Mouse (Mus musculus) hindbrain, embryonic 14.5 days (tissue): ENCODE measurements around the gene Gstt1. TPM values are rescaled to one million over a fixed set of nuclear protein-coding genes. Genes with fewer than 3 reads are reported as not detected.

Source experiments
- ATAC-seq: fragments of 200-750 bp; cut with Nextera tagmentation; 2 replicates; pipeline ENCODE4 v1.8.0; 2017; ENCODE audit warnings: moderate number of reproducible peaks, mild to moderate bottlenecking, moderate TSS enrichment, moderate library complexity; ENCODE audit not compliant: low FRiP score
- DNase-seq: peaks from one replicate; pipeline ENCODE4 v3.0.0-alpha.2; 2015; ENCODE audit warnings: low spot score
- H3K27ac ChIP-seq: fragments of 300-500 bp; sonication (generic); 2 replicates; pipeline ENCODE4 v1.5.1; 2014; ENCODE audit warnings: mild to moderate bottlenecking, moderate library complexity
- H3K27me3 ChIP-seq: fragments of 300-500 bp; sonication (generic); 2 replicates; pipeline ENCODE4 v1.6.1; 2014; ENCODE audit warnings: mild to moderate bottlenecking, low read length, mixed read lengths; ENCODE audit not compliant: control insufficient read depth, insufficient read depth
- H3K36me3 ChIP-seq: fragments of 300-500 bp; sonication (generic); replicated peaks from 2 replicates; pipeline ENCODE4 v1.6.1; 2014; ENCODE audit not compliant: control insufficient read depth, insufficient read depth
- H3K4me1 ChIP-seq: fragments of 300-500 bp; sonication (generic); replicated peaks from 2 replicates; pipeline ENCODE4 v1.6.1; 2014; ENCODE audit warnings: antibody characterized with exemption, low read length, mixed read lengths; ENCODE audit not compliant: control insufficient read depth, insufficient read depth
- H3K4me2 ChIP-seq: fragments of 300-500 bp; sonication (generic); replicated peaks from 2 replicates; pipeline ENCODE4 v1.6.1; 2014; ENCODE audit warnings: mild to moderate bottlenecking, moderate library complexity
- H3K4me3 ChIP-seq: fragments of 300-500 bp; sonication (generic); replicated peaks from 2 replicates; pipeline ENCODE4 v1.5.1; 2014; ENCODE audit warnings: mild to moderate bottlenecking, low read length
- H3K9ac ChIP-seq: fragments of 300-500 bp; sonication (generic); 2 replicates; pipeline ENCODE4 v1.6.1; 2014
- H3K9me3 ChIP-seq: fragments of 300-500 bp; sonication (generic); 2 replicates; pipeline ENCODE4 v1.6.1; 2016; ENCODE audit warnings: low read length; ENCODE audit not compliant: control insufficient read depth
- WGBS: fragments of 180-500 bp; shearing (Covaris S2); extraction: QIAGEN DNeasy Blood & Tissue Kit; methylation state at CpG from one replicate; pipeline ENCODE4 v1.1.7; 2014; 5-methylcytosine and 5-hydroxymethylcytosine counted together
- polyA plus RNA-seq: library from polyadenylated mRNA; unstranded; fragments of >200 nt; fragmentation: Nextera tagmentation; extraction: Ambion mirVana; gene quantifications from 2 replicates; pipeline ENCODE4 v1.2.1, GENCODE M21; 2014

The Gstt1 gene
- polyA plus RNA-seq, 1 experiment from 2014 or later, result 12.1 TPM

DNA sequence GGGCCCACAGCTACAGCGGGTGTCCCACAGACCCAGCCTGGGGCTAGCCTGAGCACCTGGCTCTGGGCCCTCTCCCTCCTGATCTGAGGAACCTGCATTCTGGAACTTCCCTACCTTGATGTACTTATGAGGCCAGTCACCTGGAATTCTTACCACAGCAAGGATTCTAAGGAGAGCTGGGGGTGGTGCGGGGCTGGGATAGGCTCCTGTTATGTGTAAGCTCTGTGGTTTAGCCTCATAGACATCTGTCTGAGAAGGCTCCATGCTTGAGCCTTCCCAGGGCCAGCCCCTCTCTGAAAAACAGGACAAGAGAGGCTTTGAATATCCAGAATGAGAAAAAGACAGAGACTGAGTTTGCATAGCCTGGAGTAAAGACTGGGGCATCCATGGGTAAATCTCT, 24.1 kb upstream of the Gstt1 start, which contains the start of gene Gstt4:
Gstt4 (minus strand) TSS at position 101 of the 400 bp plus-strand sequence.
- Histone ChIP-seq H3K4me2 (no peak within 1 kb of the TSS), H3K4me3 (no peak within 1 kb of the TSS), H3K36me3 (no peaks in the 10 kb centered on the region), H3K27ac (no peak within 1 kb of the TSS), H3K27me3 (no peaks in the 10 kb centered on the region), H3K9ac (no peak within 1 kb of the TSS), H3K9me3 (no peaks in the 10 kb centered on the region), H3K4me1 (no peaks in the 10 kb centered on the region)
- no peak for ATAC-seq
- DNase-seq, result no peak
- 95% methylated on average over 2 of the region's 2 CpGs for WGBS

DNA sequence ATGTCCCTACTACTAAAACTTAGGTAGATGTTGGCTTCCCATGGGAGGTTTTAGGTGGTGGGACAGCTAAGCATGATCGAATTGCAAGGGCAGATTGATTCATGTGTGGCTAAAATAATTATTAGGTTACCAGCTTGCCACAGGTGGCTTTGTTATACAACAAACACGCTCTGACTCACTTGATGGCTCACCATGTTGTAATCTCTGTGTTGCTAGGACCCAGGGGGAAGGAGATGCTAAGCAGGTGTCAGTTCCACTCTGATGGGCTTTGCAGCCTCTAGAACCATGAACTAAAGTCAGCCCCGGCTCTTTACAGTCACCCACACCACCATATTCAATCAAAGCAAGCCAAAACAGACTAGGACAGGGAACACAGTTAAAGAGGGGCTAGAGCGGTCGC, 21.5 kb upstream of the Gstt1 start:
- Histone ChIP-seq H3K9me3 (no peaks in the 10 kb centered on the region), H3K4me2 (no peak overlapping the region), H3K4me3 (no peak overlapping the region), H3K4me1 (no peaks in the 10 kb centered on the region), H3K27ac (no peak overlapping the region), H3K9ac (no peak overlapping the region), H3K27me3 (no peaks in the 10 kb centered on the region), H3K36me3 (no peaks in the 10 kb centered on the region)
- no peak for DNase-seq
- WGBS, result 86% methylated on average over 5 of the region's 5 CpGs
- no peak for ATAC-seq

DNA sequence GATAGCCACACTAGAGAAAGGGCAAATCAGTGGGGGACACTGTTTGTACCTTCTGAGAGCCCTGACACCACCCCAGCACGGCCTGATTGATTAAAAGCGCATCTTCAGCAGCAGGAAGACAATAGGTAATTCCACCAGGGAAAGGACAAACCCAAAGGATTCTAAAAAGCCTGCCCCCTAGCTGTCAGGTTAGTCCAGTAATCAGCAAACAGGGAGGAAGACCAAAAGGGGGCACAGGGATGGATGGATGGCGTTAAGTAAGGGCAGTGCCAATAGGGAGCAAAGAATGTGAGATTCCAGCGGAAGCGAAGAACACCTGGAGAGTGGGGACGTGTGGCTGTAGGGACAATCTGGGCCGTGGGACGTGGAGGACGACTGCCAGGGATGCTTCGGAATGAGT, 20.3 kb upstream of the Gstt1 start:
- 66% methylated on average over 10 of the region's 10 CpGs for WGBS
- DNase-seq (no peak), ATAC-seq (no peak)
- H3K36me3 ChIP-seq, result no peaks in the 10 kb centered on the region
- no peaks in the 10 kb centered on the region for H3K27me3 ChIP-seq
- H3K4me1 ChIP-seq, result no peaks in the 10 kb centered on the region
- no peak overlapping the region for H3K4me3 ChIP-seq
- no peak overlapping the region for H3K27ac ChIP-seq
- no peak overlapping the region for H3K9ac ChIP-seq
- H3K9me3 ChIP-seq, result no peaks in the 10 kb centered on the region
- no peak overlapping the region for H3K4me2 ChIP-seq

DNA sequence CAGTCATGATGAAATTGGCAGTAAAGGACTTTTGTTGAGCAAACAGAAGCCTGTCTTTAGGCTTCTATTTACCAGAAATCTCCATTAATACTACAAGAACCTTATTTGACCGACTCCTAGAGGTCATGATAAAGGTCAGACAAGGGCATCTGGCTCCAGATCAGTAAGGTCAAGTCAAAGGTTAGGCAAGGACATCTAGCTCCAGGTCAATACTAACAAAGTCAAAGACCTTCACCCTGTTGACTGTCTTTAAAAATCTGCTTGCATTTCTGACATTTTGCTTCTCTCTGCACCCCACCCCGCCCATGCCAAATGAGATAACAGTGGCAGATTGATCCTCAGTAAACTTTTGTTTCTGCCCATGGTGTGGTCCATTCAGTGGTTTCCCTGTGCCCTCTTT, 5.8 kb upstream of the Gstt1 start:
- no peaks in the 10 kb centered on the region for H3K9me3 ChIP-seq
- no peak overlapping the region for H3K27ac ChIP-seq
- H3K4me1 ChIP-seq, result no peaks in the 10 kb centered on the region
- H3K9ac ChIP-seq, result no peak overlapping the region
- WGBS, result 82% methylated on average over 2 of the region's 2 CpGs
- H3K4me3 ChIP-seq, result no peak overlapping the region
- no peaks in the 10 kb centered on the region for H3K27me3 ChIP-seq
- H3K36me3 ChIP-seq, result no peaks in the 10 kb centered on the region
- H3K4me2 ChIP-seq, result no peak overlapping the region
- DNase-seq, result no peak
- no peak for ATAC-seq

DNA sequence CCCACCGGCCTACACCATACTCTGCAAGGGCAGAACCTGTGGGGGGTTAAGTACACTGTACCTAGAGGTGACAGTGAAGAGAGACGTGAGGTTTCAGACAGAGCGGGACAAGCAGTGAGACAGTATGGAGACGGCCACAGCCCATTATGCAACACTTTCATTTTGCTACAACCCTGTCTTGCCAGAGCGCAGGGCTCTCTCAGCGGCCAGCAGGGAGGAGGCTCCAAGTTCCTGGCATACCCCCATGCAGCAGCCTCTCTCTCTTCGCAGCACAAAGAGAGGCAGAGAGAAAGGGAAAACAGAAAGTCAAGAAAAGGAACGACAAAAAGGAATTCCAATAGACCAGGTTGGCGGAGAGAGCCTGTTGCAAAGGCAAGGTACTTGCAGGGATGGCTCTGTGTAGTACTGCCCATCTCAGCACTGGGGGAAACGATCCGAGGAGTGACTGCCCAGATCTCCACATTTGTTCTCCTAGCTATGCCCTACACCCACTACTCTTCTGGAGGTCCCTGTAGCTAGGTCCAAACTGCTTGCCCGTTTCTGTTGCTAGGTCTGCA, 687 bp downstream of the Gstt1 start:
- peak overlapping the region; percentile 56 for H3K4me2 ChIP-seq
- ATAC-seq (peak; percentile 81), DNase-seq (peak; percentile 31)
- H3K4me1 ChIP-seq, result no peaks in the 10 kb centered on the region; the same call in 1 of the 2 replicates
- peak overlapping the region; percentile 47 for H3K9ac ChIP-seq
- H3K4me3 ChIP-seq, result peak overlapping the region; percentile 31
- no peak overlapping the region for H3K27ac ChIP-seq
- H3K27me3 ChIP-seq, result peaks cover 8% of the 10 kb centered on the region
- H3K36me3 ChIP-seq, result no peaks in the 10 kb centered on the region
- WGBS, result under 1% methylated on average over 12 of the region's 12 CpGs
- H3K9me3 ChIP-seq, result no peaks in the 10 kb centered on the region

DNA sequence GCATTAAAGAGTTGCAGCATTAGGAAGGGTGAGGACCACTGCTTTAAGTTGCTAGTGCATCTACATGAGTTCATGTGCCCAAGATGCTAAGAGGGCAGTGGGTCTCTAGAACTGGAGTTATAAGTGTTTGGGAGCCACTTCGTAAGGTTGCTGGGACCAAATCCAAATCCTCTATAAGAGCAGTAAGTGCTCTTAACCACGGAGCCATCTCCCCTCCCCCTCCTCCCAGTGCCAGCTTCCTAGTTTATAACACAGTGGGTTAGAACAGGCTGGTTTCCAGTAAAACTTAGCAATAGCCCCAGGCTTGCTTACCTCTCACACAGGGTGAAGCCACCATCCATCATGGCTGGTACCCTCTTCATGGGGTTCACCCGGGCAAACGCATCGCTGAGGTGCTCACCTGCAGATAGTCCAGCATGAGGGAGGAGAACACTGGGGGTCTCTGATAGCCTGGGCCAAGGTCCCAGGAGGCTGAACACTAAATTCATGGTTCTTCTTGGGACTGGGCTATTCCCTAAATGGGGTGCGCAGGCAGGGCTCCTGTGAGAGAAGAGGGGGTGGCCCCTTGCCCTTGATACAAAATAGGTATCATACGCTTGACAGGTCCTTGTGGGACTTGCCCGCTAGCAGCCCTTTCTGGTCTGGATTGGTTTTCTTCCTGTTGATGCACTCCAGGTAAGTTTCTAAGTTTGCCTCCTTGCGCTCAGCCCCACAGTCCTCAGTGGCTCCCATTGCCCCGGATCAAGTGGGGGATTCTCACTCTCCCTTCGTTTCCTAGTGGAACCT, 1.5 kb downstream of the Gstt1 start:
- WGBS, result 47% methylated on average over 11 of the region's 11 CpGs
- no peaks in the 10 kb centered on the region; the same call in 1 of the 2 replicates for H3K4me1 ChIP-seq
- no peaks in the 10 kb centered on the region for H3K36me3 ChIP-seq
- no peaks in the 10 kb centered on the region for H3K9me3 ChIP-seq
- no peak for ATAC-seq
- H3K9ac ChIP-seq, result peak overlapping the region; percentile 47
- no peak for DNase-seq
- H3K27ac ChIP-seq, result no peak overlapping the region
- peak overlapping the region; percentile 56 for H3K4me2 ChIP-seq
- H3K4me3 ChIP-seq, result peak overlapping the region; percentile 31
- peaks cover 8% of the 10 kb centered on the region for H3K27me3 ChIP-seq

DNA sequence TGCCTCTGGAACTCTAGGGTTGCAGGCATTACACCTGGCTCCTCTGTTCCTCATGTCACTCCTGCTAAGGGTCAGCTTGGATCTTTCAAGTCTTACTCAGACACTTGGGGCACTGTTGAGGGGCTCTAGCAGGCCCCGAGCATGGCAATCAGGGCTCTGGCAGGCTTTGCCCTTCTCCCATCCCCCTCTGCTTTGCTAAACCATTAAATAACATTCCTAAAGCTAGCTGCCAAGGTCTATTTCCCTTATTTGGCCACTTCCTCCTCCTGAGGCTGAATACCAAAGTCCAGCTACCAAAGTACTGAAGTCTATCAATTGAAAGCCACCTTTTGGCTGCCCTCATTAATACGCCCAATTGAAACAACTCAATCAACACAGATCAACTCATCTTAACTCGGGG, 3.5 kb downstream of the Gstt1 start:
- H3K4me2 ChIP-seq, result no peak overlapping the region
- H3K36me3 ChIP-seq, result no peaks in the 10 kb centered on the region
- H3K4me1 ChIP-seq, result no peaks in the 10 kb centered on the region; the same call in 1 of the 2 replicates
- H3K9ac ChIP-seq, result no peak overlapping the region
- H3K27me3 ChIP-seq, result peaks cover 8% of the 10 kb centered on the region
- no peaks in the 10 kb centered on the region for H3K9me3 ChIP-seq
- H3K27ac ChIP-seq, result no peak overlapping the region
- ATAC-seq (no peak), DNase-seq (no peak)
- H3K4me3 ChIP-seq, result no peak overlapping the region
- 37% methylated on average over 3 of the region's 3 CpGs for WGBS

DNA sequence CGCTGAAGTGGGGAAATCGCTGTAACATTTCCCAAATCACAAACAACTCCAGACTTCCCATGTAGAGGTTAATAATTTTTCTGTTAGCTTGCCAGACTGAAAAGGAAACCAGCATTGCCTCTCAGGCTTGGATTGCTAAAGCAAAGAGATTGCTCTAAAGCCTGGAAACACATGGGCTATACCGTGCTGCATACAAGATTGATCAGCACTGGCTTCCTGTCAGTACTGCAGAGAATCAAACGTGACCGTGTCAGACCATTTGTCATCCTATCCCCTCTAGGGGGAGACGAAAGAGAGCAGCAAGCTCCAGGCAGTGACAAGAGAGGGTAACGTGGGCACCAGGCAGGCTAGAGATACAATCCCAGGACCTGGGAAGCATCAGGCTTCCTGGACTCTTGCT, 7.6 kb downstream of the Gstt1 start:
- WGBS, result 21% methylated on average over 7 of the region's 7 CpGs
- no peaks in the 10 kb centered on the region for H3K36me3 ChIP-seq
- H3K27ac ChIP-seq, result no peak overlapping the region
- H3K4me2 ChIP-seq, result no peak overlapping the region
- ATAC-seq (no peak), DNase-seq (no peak)
- no peaks in the 10 kb centered on the region for H3K9me3 ChIP-seq
- no peaks in the 10 kb centered on the region for H3K4me1 ChIP-seq
- H3K4me3 ChIP-seq, result no peak overlapping the region
- no peaks in the 10 kb centered on the region for H3K27me3 ChIP-seq
- 0 out of 2 replicates have a peak overlapping the region, but pooled peaks have one; percentile 31 for H3K9ac ChIP-seq

DNA sequence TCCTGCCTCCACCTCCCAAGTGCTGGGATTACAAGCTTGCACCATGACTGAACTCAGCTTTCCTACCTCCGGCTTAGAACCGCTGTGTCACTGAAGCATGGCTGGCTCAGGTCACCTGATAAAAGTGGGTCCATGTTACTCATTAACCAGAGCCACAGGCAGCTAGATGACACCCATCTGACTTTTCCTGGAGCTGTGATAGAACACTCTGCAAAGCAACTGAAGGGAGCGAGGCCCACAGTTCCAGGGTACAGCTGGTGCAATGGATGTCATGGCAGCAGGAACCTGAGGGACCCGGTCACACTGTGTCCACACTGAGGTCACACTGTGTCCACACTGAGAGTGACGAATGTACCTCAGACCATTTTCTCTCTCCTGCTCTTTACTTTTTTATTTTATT, 8.5 kb downstream of the Gstt1 start:
- WGBS, result 83% methylated on average over 5 of the region's 5 CpGs

More for the DNA sequence above, 8.5 kb downstream of the Gstt1 start:
- no peak for DNase-seq
- Histone ChIP-seq H3K9ac (no peak overlapping the region), H3K36me3 (no peaks in the 10 kb centered on the region), H3K9me3 (no peaks in the 10 kb centered on the region), H3K4me1 (no peaks in the 10 kb centered on the region), H3K4me2 (no peak overlapping the region), H3K27me3 (no peaks in the 10 kb centered on the region), H3K27ac (no peak overlapping the region), H3K4me3 (no peak overlapping the region)
- ATAC-seq, result no peak
